Mouse (Mus musculus) thymus, adult 2 months (tissue): ENCODE data around the gene Rab17.

Source experiments
- CTCF ChIP-seq: fragments of 200-500 bp; IDR thresholded peaks from 2 replicates; pipeline ENCODE4 v1.5.1; 2012; ENCODE audit warnings: mild to moderate bottlenecking, control low read depth, low read length, moderate library complexity, borderline replicate concordance; ENCODE audit not compliant: control insufficient read depth, poor library complexity, insufficient read depth; ENCODE audit errors: extremely low read depth
- POLR2A ChIP-seq: fragments of 200-500 bp; IDR thresholded peaks from 2 replicates; pipeline ENCODE4 v1.6.1; 2012; ENCODE audit warnings: mild to moderate bottlenecking, low read length, control low read depth, moderate library complexity; ENCODE audit not compliant: control insufficient read depth, poor library complexity, insufficient read depth; ENCODE audit errors: extremely low read depth

DNA sequence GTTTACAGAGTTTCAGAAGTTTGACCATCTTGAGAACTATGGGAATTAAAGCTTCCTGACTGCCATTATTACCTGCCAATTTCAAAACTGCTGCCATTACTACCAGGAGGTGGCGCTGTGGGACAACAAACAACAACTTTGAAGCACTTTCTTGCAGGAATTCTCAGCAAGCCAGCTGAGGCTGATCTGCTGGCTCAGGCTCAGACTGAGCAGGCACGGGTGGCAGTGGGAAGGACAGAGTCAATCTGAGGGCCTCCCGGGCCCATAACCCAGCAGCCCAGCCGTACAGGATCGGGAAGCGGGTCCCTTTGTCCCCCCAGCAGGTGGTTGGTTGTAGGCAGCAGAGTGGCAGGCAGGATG lies 40.9 kb downstream of the Rab17 start:
- TF ChIP-seq POLR2A (no peak), CTCF (no peak)
